Mouse (Mus musculus) testis, adult 2 months (tissue): ENCODE measurements at regions not wholly inside any gene's neighbourhood (a gene's known extent, or its start where the extent isn't known, plus 50 kb on each side); places are given as distances from the start of the nearest gene placed in this dataset.

Experiments
- H3K27ac ChIP-seq: fragments of 200-500 bp; 2 replicates; pipeline ENCODE4 v1.5.1; 2012; ENCODE audit warnings: low read depth, low read length; ENCODE audit not compliant: control insufficient read depth, insufficient read depth
- H3K27me3 ChIP-seq: fragments of 200-500 bp; 2 replicates; pipeline ENCODE4 v1.6.1; 2012; ENCODE audit warnings: mild to moderate bottlenecking, low read length, moderate library complexity; ENCODE audit not compliant: control insufficient read depth, insufficient read depth
- H3K36me3 ChIP-seq: fragments of 200-500 bp; 2 replicates; pipeline ENCODE4 v1.6.1; 2012; ENCODE audit warnings: mild to moderate bottlenecking, low read length; ENCODE audit not compliant: control insufficient read depth, insufficient read depth
- H3K4me1 ChIP-seq: fragments of 200-500 bp; 2 replicates; pipeline ENCODE4 v1.6.1; 2012; ENCODE audit warnings: low read length; ENCODE audit not compliant: control insufficient read depth, insufficient read depth
- H3K4me3 ChIP-seq: fragments of 200-500 bp; 2 replicates; pipeline ENCODE4 v1.5.1; 2012; ENCODE audit warnings: low read depth, mild to moderate bottlenecking, low read length, moderate library complexity, mixed read lengths; ENCODE audit not compliant: control insufficient read depth
- CTCF ChIP-seq: fragments of 200-500 bp; IDR thresholded peaks from 2 replicates; pipeline ENCODE4 v1.5.1; 2012; ENCODE audit warnings: low read depth, mild to moderate bottlenecking, inconsistent platforms, low read length, moderate library complexity; ENCODE audit not compliant: control insufficient read depth, insufficient read depth, insufficient replicate concordance
- POLR2A ChIP-seq: fragments of 200-500 bp; IDR thresholded peaks from 2 replicates; pipeline ENCODE4 v1.6.1; 2012; ENCODE audit warnings: low read depth, mild to moderate bottlenecking, inconsistent platforms, low read length, moderate library complexity; ENCODE audit not compliant: control insufficient read depth

DNA sequence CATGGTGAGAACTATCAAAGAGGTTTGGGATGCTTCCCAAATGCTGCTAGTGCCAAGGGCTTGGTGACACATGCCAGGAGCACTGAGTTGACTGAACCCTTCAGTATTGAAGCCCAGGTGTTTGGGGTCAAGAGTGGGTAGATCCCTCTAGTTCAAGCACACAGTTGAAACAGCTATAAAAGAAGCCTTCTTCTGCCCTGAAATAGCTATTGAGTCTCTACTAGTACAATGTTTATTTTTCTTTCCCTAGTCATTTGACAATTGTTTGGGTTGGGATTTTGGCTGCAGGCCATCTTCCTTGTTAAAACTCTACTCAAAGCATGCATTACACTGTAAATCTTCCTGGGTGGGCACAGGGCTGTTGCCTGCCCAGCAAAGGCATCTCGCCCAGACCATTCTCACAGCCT is 308.5 kb downstream of the Tle4 start:
- Histone ChIP-seq H3K36me3 (no peaks in the 10 kb centered on the region), H3K4me1 (no peaks in the 10 kb centered on the region), H3K27me3 (no peaks in the 10 kb centered on the region), H3K27ac (no peak overlapping the region), H3K4me3 (no peak overlapping the region)
- TF ChIP-seq CTCF = no peak
- TF ChIP-seq POLR2A = no peak

- H3K27me3 ChIP-seq = no peaks in the 10 kb centered on the region
- H3K4me3 ChIP-seq = no peak overlapping the region
- no peaks in the 10 kb centered on the region for H3K36me3 ChIP-seq
- TF ChIP-seq POLR2A = no peak
- TF ChIP-seq CTCF = no peak
- no peak overlapping the region for H3K27ac ChIP-seq
- no peaks in the 10 kb centered on the region for H3K4me1 ChIP-seq
Observed at GRCm38 (mm10) chr19:14290911-14291310, 306.9 kb downstream of the Tle4 start.

GRCm38 (mm10) chr19:14293172-14293571 is 304.7 kb downstream of the Tle4 start:
- Histone ChIP-seq H3K36me3 (no peaks in the 10 kb centered on the region), H3K4me1 (no peaks in the 10 kb centered on the region), H3K27me3 (no peaks in the 10 kb centered on the region), H3K27ac (no peak overlapping the region), H3K4me3 (no peak overlapping the region)
- TF ChIP-seq CTCF (no peak), POLR2A (no peak)

DNA sequence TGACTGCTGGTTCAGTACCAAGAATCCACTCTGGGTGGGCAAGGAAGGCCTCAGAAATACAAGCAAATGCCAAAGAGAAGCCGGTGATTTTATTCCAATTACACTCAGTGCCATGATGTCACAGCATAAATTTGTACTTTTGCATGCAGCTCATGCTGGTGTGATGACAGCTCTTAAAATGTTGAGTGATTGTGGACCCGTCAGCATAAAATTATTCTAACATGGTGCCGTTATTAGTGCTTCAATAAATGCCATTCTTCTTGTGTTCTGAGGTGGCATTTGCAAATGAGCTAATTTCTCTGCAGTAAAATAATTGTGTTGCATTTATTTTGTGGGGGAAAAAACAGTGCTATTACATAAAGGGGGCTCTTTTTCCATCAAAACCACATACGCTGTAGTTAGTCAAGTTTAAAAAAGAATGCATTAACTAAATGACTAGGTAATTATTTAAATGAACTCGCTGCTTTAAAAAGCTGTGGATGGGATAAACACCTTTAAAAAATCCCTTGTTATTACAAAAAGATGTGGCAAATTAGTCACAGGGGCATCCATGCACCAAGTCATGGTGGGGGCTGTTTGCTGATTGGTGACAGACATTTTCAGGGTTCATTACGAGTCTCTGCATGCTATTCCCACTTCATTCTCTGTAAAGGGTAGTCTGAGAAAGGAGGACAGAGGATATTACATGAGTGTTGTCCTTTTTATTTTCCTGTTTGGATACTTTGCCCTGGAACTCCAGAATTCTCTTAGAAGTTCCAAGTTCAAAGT is 296.5 kb downstream of the Tle4 start:
- no peak for TF ChIP-seq POLR2A
- TF ChIP-seq CTCF = no peak

GRCm38 (mm10) chr19:14314301-14314700 is 283.6 kb downstream of the Tle4 start:
- Histone ChIP-seq H3K27ac (no peak overlapping the region), H3K4me3 (no peak overlapping the region), H3K36me3 (no peaks in the 10 kb centered on the region), H3K4me1 (no peaks in the 10 kb centered on the region), H3K27me3 (no peaks in the 10 kb centered on the region)
- TF ChIP-seq POLR2A (no peak), CTCF (no peak)

More for the DNA sequence above, 296.5 kb downstream of the Tle4 start:
- Histone ChIP-seq H3K4me1 (no peaks in the 10 kb centered on the region), H3K36me3 (no peaks in the 10 kb centered on the region), H3K27ac (no peak overlapping the region), H3K27me3 (no peaks in the 10 kb centered on the region), H3K4me3 (no peak overlapping the region)

DNA sequence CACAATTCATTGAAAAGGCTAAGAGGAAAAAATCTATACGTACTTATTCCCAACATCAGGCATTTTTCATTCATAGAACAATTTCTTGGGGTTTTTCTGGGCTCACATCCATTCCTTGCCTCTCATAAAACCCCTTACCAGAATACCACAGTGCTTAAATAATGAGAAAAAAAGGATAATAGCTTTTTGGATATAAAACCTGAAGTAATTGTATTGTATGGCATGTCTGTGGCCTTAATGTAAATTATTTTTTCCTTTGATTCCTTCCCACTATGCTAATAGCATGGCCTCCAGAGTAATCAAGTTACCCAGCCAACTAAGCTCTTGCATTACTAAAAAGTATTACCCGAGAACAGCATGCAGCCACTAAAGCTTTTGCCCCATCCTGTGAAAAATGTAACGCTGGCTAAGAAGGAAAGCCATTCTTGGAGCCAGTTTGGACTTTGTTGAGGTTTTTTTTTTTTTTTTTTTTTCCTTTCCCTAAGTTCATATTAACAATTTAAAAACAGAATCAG is 278.1 kb downstream of the Tle4 start:
- TF ChIP-seq CTCF (no peak), POLR2A (no peak)
- H3K4me3 ChIP-seq = no peak overlapping the region
- no peak overlapping the region for H3K27ac ChIP-seq
- H3K4me1 ChIP-seq = no peaks in the 10 kb centered on the region
- no peaks in the 10 kb centered on the region for H3K27me3 ChIP-seq
- no peaks in the 10 kb centered on the region for H3K36me3 ChIP-seq

DNA sequence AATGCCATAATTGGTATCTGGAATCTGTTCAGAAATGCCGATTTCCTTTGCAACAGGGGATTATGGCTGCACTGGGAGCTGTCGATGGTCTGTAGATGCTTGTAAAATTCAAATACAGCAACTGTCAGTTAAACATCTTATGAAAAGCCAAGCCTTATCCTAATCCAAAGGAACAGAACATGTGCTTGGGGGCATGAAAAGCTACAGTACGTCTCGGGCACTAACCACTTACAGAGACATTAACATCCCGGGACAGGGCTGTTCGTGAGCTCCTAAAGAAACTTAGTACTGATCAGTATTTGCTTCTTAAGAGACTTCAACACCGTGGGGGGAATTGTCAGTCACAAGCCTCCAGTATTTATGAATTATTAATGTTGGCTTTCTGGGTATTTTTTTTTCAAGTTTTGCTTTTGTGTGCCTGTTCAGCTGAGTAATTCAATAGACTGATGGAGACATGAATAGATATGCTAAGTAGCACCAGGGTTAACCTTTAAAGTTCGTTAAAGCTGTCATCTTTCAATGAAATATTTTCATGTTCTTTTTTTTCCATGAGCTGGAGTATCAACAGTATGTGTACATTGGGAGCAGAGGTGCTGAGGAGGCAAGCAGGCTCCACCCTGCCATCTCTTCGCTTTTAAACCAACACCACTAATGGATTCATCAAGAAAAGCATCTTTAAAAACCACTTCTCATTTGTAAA is 272.3 kb downstream of the Tle4 start:
- Histone ChIP-seq H3K4me3 (no peak overlapping the region), H3K27me3 (no peaks in the 10 kb centered on the region), H3K27ac (no peak overlapping the region), H3K36me3 (no peaks in the 10 kb centered on the region), H3K4me1 (no peaks in the 10 kb centered on the region)
- TF ChIP-seq CTCF = no peak
- TF ChIP-seq POLR2A = no peak
